Mouse (Mus musculus) small intestine, adult 2 months (tissue): ENCODE data around the gene Txnrd3.

Experiments used
- CTCF ChIP-seq: fragments of 200-500 bp; IDR thresholded peaks from 2 replicates; pipeline ENCODE4 v1.5.1; 2012; ENCODE audit warnings: low read depth, mild to moderate bottlenecking, control low read depth, inconsistent platforms, low read length, moderate library complexity, mixed read lengths; ENCODE audit not compliant: insufficient replicate concordance, insufficient read length; ENCODE audit errors: extremely low read depth
- POLR2A ChIP-seq: fragments of 200-500 bp; IDR thresholded peaks from 2 replicates; pipeline ENCODE4 v1.6.1; 2012; ENCODE audit warnings: low read depth, mild to moderate bottlenecking, control low read depth, inconsistent platforms, low read length, moderate library complexity

GRCm38 (mm10) chr6:89687100-89687499 lies 43.3 kb downstream of the Txnrd3 start:
- TF ChIP-seq POLR2A (no peak), CTCF (no peak)
